Mouse (Mus musculus) midbrain, embryonic 13.5 days (tissue): Measurements from ENCODE around the gene Tlr2. TPM values are rescaled to one million over a fixed set of nuclear protein-coding genes. Genes with fewer than 3 reads are reported as not detected.

Experiments
- ATAC-seq: fragments of 200-750 bp; cut with Nextera tagmentation; 2 replicates; pipeline ENCODE4 v1.8.0; 2017; ENCODE audit warnings: mild to moderate bottlenecking, moderate TSS enrichment, moderate library complexity
- H3K27ac ChIP-seq: fragments of 300-500 bp; sonication (generic); 2 replicates; pipeline ENCODE4 v1.5.1; 2015; ENCODE audit warnings: inconsistent platforms, mild to moderate bottlenecking, moderate library complexity
- H3K27me3 ChIP-seq: fragments of 300-500 bp; sonication (generic); 2 replicates; pipeline ENCODE4 v1.6.1; 2015; ENCODE audit warnings: mild to moderate bottlenecking, inconsistent platforms
- H3K36me3 ChIP-seq: fragments of 300-500 bp; sonication (generic); 2 replicates; pipeline ENCODE4 v1.6.1; 2015; ENCODE audit warnings: mild to moderate bottlenecking, inconsistent platforms
- H3K4me1 ChIP-seq: fragments of 300-500 bp; sonication (generic); replicated peaks from 2 replicates; pipeline ENCODE4 v1.6.1; 2015; ENCODE audit warnings: inconsistent platforms
- H3K4me2 ChIP-seq: fragments of 300-500 bp; sonication (generic); replicated peaks from 2 replicates; pipeline ENCODE4 v1.6.1; 2015; ENCODE audit warnings: moderate library complexity, mild to moderate bottlenecking, inconsistent platforms
- H3K4me3 ChIP-seq: fragments of 300-500 bp; sonication (generic); replicated peaks from 2 replicates; pipeline ENCODE4 v1.5.1; 2015; ENCODE audit warnings: mild to moderate bottlenecking, inconsistent platforms
- H3K9ac ChIP-seq: fragments of 300-500 bp; sonication (generic); replicated peaks from 2 replicates; pipeline ENCODE4 v1.6.1; 2015; ENCODE audit warnings: mild to moderate bottlenecking, inconsistent platforms
- H3K9me3 ChIP-seq: fragments of 300-500 bp; sonication (generic); 2 replicates; pipeline ENCODE4 v1.6.1; 2016; ENCODE audit warnings: mild to moderate bottlenecking, inconsistent platforms
- WGBS: fragments of 180-500 bp; shearing (Covaris S2); methylation state at CpG from one replicate; pipeline ENCODE4 v1.1.7; 2015; 5-methylcytosine and 5-hydroxymethylcytosine counted together
- polyA plus RNA-seq: library from polyadenylated mRNA; unstranded; fragments of >200 nt; fragmentation: Nextera tagmentation; extraction: Ambion mirVana; gene quantifications from 2 replicates; pipeline ENCODE4 v1.2.1, GENCODE M21; 2015

Tlr2 gene
- polyA plus RNA-seq, 1 experiment from 2014 or later, result 0.79 TPM

DNA sequence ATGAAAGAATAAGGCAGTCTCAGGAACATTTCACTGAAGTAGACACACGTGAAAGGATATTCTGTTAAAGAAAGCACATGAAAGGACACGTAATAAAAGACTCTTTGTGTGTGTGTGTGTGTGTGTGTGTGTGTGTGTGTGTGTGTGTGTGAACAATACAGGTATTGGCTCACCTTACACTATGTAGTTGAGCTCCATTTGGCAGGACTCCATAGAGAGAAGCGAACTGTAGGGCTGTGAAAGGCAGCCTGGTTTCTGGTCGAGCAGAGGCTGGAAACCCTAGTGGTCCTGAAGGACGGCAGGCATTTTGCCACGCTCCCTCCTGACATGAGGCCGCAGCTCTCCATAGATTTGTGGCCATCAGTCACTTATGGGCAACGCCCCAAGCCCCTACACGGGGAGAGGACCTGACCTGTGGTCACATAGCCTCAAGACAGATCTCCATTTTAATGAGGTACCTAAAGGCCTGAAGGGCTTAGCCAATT lies 22.5 kb upstream of the Tlr2 start:
- H3K4me1 ChIP-seq, result no peaks in the 10 kb centered on the region
- no peak overlapping the region for H3K9ac ChIP-seq
- no peak overlapping the region for H3K4me2 ChIP-seq
- 81% methylated on average over 9 of the region's 9 CpGs for WGBS
- no peak overlapping the region for H3K4me3 ChIP-seq
- no peak for ATAC-seq
- H3K9me3 ChIP-seq, result no peaks in the 10 kb centered on the region
- H3K36me3 ChIP-seq, result no peaks in the 10 kb centered on the region
- H3K27me3 ChIP-seq, result no peaks in the 10 kb centered on the region
- no peak overlapping the region for H3K27ac ChIP-seq

GRCm38 (mm10) chr3:83862956-83863355 lies 21.4 kb upstream of the Tlr2 start:
- H3K36me3 ChIP-seq, result no peaks in the 10 kb centered on the region
- no peaks in the 10 kb centered on the region for H3K27me3 ChIP-seq
- ATAC-seq, result no peak
- H3K9me3 ChIP-seq, result no peaks in the 10 kb centered on the region
- H3K4me2 ChIP-seq, result no peak overlapping the region
- no peak overlapping the region for H3K27ac ChIP-seq
- no peaks in the 10 kb centered on the region for H3K4me1 ChIP-seq
- no peak overlapping the region for H3K4me3 ChIP-seq
- 59% methylated on average over 1 of the region's 1 CpGs for WGBS
- no peak overlapping the region for H3K9ac ChIP-seq

- Histone ChIP-seq H3K4me1 (no peaks in the 10 kb centered on the region), H3K36me3 (no peaks in the 10 kb centered on the region), H3K27ac (no peak overlapping the region), H3K4me2 (no peak overlapping the region), H3K9ac (no peak overlapping the region), H3K4me3 (no peak overlapping the region), H3K27me3 (no peaks in the 10 kb centered on the region), H3K9me3 (no peaks in the 10 kb centered on the region)
- ATAC-seq, result no peak
- 95% methylated on average over 7 of the region's 7 CpGs for WGBS
Observed at GRCm38 (mm10) chr3:83859595-83859994, 18.0 kb upstream of the Tlr2 start.

GRCm38 (mm10) chr3:83859071-83859470 lies 17.5 kb upstream of the Tlr2 start:
- Histone ChIP-seq H3K4me1 (no peaks in the 10 kb centered on the region), H3K27me3 (no peaks in the 10 kb centered on the region), H3K9me3 (no peaks in the 10 kb centered on the region), H3K9ac (no peak overlapping the region), H3K27ac (no peak overlapping the region), H3K4me2 (no peak overlapping the region), H3K4me3 (no peak overlapping the region), H3K36me3 (no peaks in the 10 kb centered on the region)
- ATAC-seq, result no peak
- 60% methylated on average over 3 of the region's 3 CpGs for WGBS

GRCm38 (mm10) chr3:83857621-83858020 lies 16.1 kb upstream of the Tlr2 start:
- Histone ChIP-seq H3K27ac (no peak overlapping the region), H3K9ac (no peak overlapping the region), H3K4me3 (no peak overlapping the region), H3K27me3 (no peaks in the 10 kb centered on the region), H3K4me1 (0 out of 2 replicates have a peak, but pooled peaks cover 4% of the 10 kb centered on the region), H3K4me2 (no peak overlapping the region), H3K9me3 (no peaks in the 10 kb centered on the region), H3K36me3 (no peaks in the 10 kb centered on the region)
- no peak for ATAC-seq
- 94% methylated on average over 13 of the region's 13 CpGs for WGBS

DNA sequence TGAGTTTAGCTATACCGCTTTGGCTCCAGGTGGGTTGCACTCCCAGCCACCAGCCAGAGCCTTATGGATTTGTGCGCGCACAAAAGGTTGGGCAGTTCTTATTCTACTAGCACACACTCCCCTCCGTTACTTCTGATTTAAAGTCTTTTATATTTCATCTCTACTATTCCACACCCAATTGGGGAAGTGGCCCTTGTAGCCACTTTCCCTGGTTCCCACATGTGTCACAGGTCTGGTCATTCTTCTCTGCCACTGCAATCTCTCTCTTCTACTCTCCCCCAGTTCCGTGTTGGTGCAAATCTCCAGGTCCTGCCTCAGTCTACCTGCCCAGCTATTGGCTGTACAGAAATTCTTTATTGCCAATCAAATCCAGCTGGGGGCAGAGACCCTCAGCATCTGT lies 14.1 kb upstream of the Tlr2 start:
- H3K9me3 ChIP-seq, result no peaks in the 10 kb centered on the region
- no peak overlapping the region for H3K9ac ChIP-seq
- H3K4me1 ChIP-seq, result 0 out of 2 replicates have a peak, but pooled peaks cover 4% of the 10 kb centered on the region
- WGBS, result 89% methylated on average over 5 of the region's 5 CpGs
- ATAC-seq, result no peak
- H3K4me2 ChIP-seq, result no peak overlapping the region
- H3K36me3 ChIP-seq, result no peaks in the 10 kb centered on the region
- H3K27me3 ChIP-seq, result no peaks in the 10 kb centered on the region
- no peak overlapping the region for H3K4me3 ChIP-seq
- H3K27ac ChIP-seq, result no peak overlapping the region

DNA sequence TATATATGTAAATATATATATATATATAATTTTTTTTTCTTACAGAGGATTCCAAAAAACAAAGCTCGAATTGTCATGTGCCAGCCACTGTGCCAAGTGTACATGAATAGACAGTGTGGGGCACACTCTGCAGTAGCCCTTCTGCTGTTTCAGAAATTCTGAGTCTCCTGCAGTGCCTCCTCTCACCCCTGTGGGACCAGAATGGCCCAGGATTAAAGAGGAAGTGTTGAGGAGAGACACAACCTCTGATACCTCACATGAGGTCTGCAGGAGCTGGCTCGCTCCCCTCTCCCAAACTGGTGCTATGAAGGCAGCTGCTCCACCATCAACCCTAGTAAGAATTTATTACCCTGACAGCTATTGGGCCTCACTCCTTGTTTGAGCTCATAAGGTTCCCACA lies 7.8 kb upstream of the Tlr2 start:
- Histone ChIP-seq H3K9me3 (no peaks in the 10 kb centered on the region), H3K4me2 (no peak overlapping the region), H3K27me3 (no peaks in the 10 kb centered on the region), H3K27ac (no peak overlapping the region), H3K36me3 (no peaks in the 10 kb centered on the region), H3K4me1 (0 out of 2 replicates have a peak, but pooled peaks cover 4% of the 10 kb centered on the region), H3K4me3 (no peak overlapping the region), H3K9ac (no peak overlapping the region)
- ATAC-seq, result no peak
- 71% methylated on average over 2 of the region's 2 CpGs for WGBS

DNA sequence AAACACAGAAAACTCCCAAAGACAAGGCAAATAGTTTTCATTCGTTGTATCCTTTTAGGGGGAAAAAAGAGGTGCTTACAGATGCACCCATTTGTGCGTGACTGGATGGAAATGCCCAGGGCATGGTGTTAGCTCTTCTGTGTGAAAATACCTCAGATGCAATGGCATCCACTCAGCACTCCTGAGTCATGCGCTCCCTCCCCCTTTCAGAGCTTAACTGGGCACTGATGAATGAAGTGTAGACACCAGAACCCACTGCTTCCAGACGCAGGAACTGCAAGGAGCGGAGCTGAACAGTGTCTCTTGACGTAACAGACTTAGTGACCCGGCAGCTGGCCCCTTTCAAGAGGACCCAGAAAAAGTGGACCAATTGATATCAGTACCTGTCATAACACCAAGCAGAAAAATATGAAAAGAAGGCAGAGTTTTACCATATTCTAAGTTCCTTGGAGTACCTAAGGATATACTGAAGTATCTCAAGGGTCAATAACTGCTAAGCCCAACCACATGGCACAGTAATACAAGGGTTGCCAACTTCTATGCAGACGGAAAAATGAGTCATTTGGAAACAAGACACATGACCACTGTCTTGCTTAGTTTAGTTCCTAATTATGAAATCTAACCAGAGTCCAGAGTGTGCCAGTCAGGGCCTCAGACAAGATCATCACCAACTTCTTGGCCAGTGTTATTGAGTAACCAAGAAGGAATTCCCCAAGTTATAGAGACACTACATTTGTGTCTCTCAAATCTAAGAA lies 3.4 kb upstream of the Tlr2 start:
- no peaks in the 10 kb centered on the region for H3K9me3 ChIP-seq

DNA sequence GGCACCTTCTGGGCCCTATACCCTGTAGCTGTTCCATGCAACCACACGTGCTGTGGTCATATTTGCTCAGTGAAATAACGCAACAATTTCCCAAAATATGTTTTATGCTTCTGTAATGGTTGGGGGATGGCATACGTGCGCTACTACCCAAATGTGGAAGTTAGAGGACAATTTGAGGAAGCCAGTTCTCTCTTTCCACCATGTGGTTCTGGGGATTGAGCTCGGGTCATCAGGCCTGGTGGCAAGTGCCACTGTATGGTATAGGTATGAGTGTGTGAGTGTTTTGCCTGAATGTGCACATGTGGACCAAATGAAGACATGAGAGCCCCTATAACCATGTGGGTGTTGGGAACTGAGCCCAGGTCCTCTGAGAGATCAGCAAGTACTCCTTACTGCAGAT lies 2.1 kb downstream of the Tlr2 start:
- Histone ChIP-seq H3K4me2 (no peak overlapping the region), H3K36me3 (no peaks in the 10 kb centered on the region), H3K4me3 (no peak overlapping the region), H3K9me3 (no peaks in the 10 kb centered on the region), H3K27ac (no peak overlapping the region), H3K27me3 (peaks cover 19% of the 10 kb centered on the region), H3K4me1 (peaks cover 12% of the 10 kb centered on the region), H3K9ac (no peak overlapping the region)
- no peak for ATAC-seq
- WGBS, result 91% methylated on average over 5 of the region's 5 CpGs

More for the DNA sequence above, 3.4 kb upstream of the Tlr2 start:
- no peak overlapping the region for H3K4me3 ChIP-seq
- H3K36me3 ChIP-seq, result no peaks in the 10 kb centered on the region
- H3K27ac ChIP-seq, result no peak overlapping the region
- H3K4me2 ChIP-seq, result no peak overlapping the region
- peaks cover 13% of the 10 kb centered on the region; the same call in 1 of the 2 replicates for H3K27me3 ChIP-seq
- ATAC-seq, result no peak
- H3K4me1 ChIP-seq, result peaks cover 12% of the 10 kb centered on the region
- H3K9ac ChIP-seq, result no peak overlapping the region
- 76% methylated on average over 8 of the region's 8 CpGs for WGBS

- H3K4me2 ChIP-seq, result no peak overlapping the region
- H3K4me3 ChIP-seq, result no peak overlapping the region
- peaks cover 7% of the 10 kb centered on the region for H3K27me3 ChIP-seq
- H3K4me1 ChIP-seq, result peaks cover 11% of the 10 kb centered on the region
- no peak overlapping the region for H3K9ac ChIP-seq
- no peak for ATAC-seq
- 88% methylated on average over 15 of the region's 15 CpGs for WGBS
- H3K27ac ChIP-seq, result no peak overlapping the region
- H3K9me3 ChIP-seq, result no peaks in the 10 kb centered on the region
- no peaks in the 10 kb centered on the region for H3K36me3 ChIP-seq
Observed at GRCm38 (mm10) chr3:83836685-83837084, 4.9 kb downstream of the Tlr2 start.

- no peak for ATAC-seq
- no peaks in the 10 kb centered on the region for H3K27me3 ChIP-seq
- no peak overlapping the region for H3K9ac ChIP-seq
- no peaks in the 10 kb centered on the region for H3K4me1 ChIP-seq
- no peaks in the 10 kb centered on the region for H3K36me3 ChIP-seq
- 71% methylated on average over 5 of the region's 5 CpGs for WGBS
- no peaks in the 10 kb centered on the region for H3K9me3 ChIP-seq
- H3K4me3 ChIP-seq, result no peak overlapping the region
- no peak overlapping the region for H3K4me2 ChIP-seq
- no peak overlapping the region for H3K27ac ChIP-seq
Observed at GRCm38 (mm10) chr3:83828145-83828611, 13.4 kb downstream of the Tlr2 start.

- Histone ChIP-seq H3K9me3 (no peaks in the 10 kb centered on the region), H3K36me3 (no peaks in the 10 kb centered on the region), H3K27me3 (no peaks in the 10 kb centered on the region), H3K4me1 (no peaks in the 10 kb centered on the region), H3K4me3 (no peak overlapping the region), H3K4me2 (no peak overlapping the region), H3K27ac (no peak overlapping the region), H3K9ac (no peak overlapping the region)
- ATAC-seq, result no peak
- WGBS, result 73% methylated on average over 9 of the region's 9 CpGs
Observed at GRCm38 (mm10) chr3:83827684-83828083, 13.9 kb downstream of the Tlr2 start.

GRCm38 (mm10) chr3:83823774-83824173 lies 17.8 kb downstream of the Tlr2 start:
- 97% methylated on average over 4 of the region's 4 CpGs for WGBS
- ATAC-seq, result no peak
- H3K4me2 ChIP-seq, result no peak overlapping the region
- no peak overlapping the region for H3K9ac ChIP-seq
- H3K4me1 ChIP-seq, result no peaks in the 10 kb centered on the region
- no peaks in the 10 kb centered on the region for H3K9me3 ChIP-seq
- no peak overlapping the region for H3K27ac ChIP-seq
- H3K36me3 ChIP-seq, result no peaks in the 10 kb centered on the region
- H3K4me3 ChIP-seq, result no peak overlapping the region
- H3K27me3 ChIP-seq, result no peaks in the 10 kb centered on the region
